Mouse (Mus musculus): ENCODE measurements around the gene Abca12.

GRCm38 (mm10) chr1:71414810-71415209, at the start of gene Abca12:
- no peak for TF ChIP-seq EP300 (IDR thresholded peaks at IDR 0.05; ENCODE audit: low read depth)
- no peak for TF ChIP-seq CTCF (IDR thresholded peaks at IDR 0.05; ENCODE audit: low read depth)
